Mouse (Mus musculus) MEL-GATA-1-ER (cell line): ENCODE results near the gene Tiam2.

ENCODE experiments used
- DNase-seq: peaks from one replicate; pipeline ENCODE4 v3.0.0-alpha.2; 2012; ENCODE audit warnings: low read depth; ENCODE audit errors: extremely low read depth

Tiam2 gene

DNA sequence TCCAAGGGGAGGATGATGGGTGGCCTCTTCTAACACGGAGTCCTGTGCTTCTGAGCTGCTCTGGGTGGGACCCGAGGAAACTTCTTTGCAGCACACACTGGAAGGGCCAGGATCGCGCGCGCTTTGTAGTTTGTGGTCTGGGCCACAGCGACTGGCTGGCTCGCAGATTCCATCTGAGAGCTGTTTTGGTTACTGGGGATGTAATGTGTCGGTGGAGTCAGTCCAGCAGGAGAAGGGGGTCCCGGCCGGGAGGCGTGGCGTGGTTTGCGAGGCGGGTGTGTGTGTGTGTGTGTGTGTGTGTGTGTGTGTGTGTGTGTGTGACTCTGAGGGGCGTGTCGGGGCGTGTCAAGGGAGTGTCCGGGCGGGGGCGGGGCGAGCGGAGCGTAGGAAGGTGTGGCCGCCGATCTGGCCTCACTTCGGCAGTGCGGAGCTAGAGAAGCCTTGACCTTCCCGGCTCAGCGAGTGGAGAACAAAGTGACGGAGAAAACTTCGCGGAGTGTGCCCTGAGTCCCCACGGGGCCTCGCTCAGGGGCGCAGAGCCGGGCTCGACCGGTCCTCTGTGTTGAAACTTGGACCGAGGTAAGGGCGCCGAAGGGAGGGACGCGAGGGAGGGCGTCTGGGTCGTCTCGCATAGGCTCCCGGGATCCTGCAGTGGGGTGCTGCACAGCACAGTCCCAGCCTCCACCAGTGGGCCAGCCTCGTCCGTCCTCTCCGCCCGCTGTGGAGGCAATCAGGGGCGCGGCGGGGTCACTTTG, at the start of gene Tiam2:
TSS of gene Tiam2 (plus strand) at position 426 of the 755 bp plus-strand sequence.
- DNase-seq = no peak

- DNase-seq = no peak
Observed at GRCm38 (mm10) chr17:3280321-3280720, 46.1 kb upstream of the Tiam2 start.

GRCm38 (mm10) chr17:3281939-3282338, 44.4 kb upstream of the Tiam2 start:
- no peak for DNase-seq

- DNase-seq = no peak
Observed at GRCm38 (mm10) chr17:3285030-3285671, 41.2 kb upstream of the Tiam2 start.

GRCm38 (mm10) chr17:3286123-3286825, 40.1 kb upstream of the Tiam2 start:
- DNase-seq = no peak

- peak; percentile 65 for DNase-seq
Observed at GRCm38 (mm10) chr17:3288341-3288740, 38.0 kb upstream of the Tiam2 start.

DNA sequence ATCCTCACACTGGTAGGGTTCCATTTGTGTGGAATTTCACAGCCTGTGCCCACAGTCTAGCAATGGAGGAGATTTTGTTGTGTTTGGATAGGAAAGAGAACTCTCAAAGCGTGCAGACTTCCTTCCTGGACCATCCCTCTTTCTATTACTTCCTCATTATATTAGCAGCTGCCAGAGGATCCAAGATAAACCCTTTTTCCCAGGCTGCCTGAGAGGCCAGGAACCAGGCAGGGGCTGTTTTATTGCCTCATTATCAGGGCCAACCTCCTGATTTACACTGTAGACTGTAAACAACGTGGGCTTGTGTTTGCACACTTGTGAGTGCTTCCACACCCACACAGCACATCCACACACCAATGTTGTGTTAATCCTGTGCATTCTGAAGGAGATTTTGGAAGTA, 31.3 kb upstream of the Tiam2 start:
- no peak for DNase-seq

GRCm38 (mm10) chr17:3299487-3299886, 26.9 kb upstream of the Tiam2 start:
- DNase-seq = no peak

DNA sequence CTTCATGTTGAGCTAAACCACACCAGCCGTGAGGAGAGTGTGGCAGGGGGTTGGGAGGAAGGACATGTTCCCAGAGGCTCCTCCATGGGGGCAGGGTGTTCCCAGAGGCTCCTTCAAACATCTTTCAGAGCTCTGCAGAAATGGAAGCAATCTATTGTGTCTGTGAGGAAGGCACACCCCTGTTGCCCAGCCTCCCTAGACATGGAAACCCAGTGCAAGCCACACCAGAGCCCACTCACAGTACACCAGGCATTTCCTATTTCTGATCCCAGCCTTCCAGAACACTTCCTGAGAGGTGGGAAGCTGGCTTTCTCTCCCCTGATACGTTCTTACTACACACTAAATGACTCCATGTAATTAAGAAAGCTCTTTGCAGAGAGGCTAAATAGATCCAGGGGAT, 20.4 kb upstream of the Tiam2 start:
- DNase-seq = no peak

DNA sequence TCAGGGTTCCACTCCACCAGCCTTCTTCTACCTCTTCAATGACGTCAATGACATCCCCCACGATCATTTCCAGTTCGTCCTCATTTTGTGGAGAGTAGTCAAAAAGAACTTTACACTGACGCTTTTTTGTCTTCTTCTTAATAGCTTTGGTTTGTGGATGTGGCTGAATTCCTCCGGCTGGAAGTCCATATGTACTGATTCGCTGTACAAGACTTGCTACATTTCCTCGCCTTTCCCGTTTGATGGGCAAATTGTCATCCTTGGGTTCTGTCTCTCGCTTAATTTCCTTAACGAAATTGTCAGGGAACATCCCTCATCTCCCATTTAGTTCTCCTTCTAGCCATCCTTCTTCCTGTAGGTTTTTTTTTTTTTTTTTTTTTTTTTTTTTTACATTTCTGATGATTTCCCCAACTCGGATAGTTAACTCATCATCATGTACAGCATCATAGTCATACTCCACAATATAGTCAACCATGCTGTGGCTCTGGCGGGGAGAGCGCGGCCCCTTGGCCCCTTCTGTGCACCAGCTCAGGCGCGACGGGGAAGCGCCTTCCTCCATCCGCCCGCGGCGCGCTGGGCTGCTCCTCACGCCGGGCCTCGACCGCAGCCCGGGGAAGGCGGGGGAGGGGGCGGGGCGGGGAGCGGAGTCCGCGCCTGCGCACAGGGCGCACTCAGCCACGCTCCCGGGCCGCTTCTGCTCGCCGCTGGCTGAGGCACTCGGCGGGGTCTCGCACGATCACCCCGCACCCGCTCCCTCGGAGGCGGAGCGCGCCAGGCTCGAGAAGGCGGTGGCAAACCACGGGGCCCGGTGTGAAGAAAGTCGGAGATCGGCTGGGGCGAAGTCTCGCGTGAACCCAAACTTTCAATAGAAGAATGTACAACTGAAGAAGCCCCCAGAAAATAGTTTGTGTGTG, 12.4 kb upstream of the Tiam2 start:
- DNase-seq = no peak

DNA sequence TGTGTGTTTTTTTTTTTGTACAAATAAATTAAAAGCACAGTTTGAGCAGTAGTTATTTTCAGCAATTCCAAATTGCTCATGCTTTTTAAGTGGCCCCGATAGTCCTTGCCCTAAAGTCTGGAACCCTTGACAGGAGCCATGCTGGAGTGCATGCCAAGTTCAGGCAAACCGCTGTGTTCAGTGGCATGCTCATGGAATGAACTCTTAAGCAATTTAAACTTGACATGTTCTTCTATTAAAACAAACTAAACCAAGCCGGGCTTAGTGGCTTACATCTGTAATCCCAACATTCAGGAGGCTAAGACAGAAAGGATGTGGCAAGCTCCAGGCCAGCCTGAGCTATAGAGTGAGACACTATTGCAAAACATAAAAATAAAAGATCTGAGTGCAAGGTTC, 11.8 kb upstream of the Tiam2 start:
- DNase-seq = no peak

GRCm38 (mm10) chr17:3315581-3315980, 10.8 kb upstream of the Tiam2 start:
- DNase-seq = no peak

- DNase-seq = no peak
Observed at GRCm38 (mm10) chr17:3326903-3327279, 518 bp downstream of the Tiam2 start.

DNA sequence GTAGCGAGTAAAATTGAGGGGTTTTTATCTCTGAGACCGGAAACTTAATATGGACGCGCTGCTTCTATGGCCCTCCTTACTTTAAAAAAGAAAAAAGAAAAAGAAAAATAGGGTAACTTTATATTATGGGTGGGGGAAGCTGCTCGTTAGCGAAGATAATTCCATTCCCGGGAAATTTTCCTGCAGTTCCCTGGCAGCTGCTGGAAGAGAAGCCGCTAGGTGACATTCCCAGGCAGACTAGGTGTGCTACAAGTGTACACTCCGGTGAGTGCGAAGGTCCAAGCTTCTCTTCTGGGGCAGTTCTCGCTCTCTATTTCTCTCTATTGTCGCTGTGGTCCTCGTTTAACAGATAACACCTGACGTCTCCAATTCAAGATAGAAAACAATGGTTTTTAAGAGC, 962 bp downstream of the Tiam2 start:
- DNase-seq = no peak

DNA sequence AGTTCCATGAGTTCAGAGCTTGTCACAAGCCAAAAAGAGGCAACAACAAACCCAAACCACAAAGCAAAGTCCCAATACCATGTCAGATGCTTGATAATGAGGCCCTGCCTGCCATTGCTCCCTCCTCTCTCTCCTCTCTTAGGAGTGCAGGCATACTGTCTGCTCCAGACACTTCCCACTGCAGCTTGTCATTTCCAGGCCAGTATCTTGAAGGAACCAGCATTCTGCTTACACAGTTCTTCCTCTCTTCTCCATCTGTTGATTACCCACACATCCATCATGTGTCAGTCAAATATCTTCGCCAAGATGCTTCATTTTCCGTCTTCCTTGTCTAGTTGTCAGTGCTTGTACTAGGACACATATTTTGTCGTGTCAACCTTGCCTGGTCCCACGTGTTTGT, 2.4 kb downstream of the Tiam2 start:
- no peak for DNase-seq

DNA sequence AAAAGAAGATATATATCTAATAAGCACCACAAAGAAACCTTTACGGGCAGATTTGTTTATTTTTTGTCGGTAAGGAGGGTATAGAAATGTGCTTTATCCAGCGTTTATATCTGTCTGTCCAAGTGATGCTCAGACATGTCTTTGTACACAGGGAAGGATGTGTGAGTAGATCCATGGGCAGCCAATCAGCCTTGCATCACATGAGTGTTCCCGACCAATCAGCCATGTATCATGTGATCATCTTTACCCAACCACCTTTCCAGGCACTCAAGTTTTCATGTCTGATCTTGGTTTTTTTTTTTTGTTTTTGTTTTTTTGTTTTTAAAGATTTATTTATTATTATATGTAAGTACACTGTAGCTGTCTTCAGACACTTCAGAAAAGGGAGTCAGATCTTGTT, 3.1 kb downstream of the Tiam2 start:
- no peak for DNase-seq

DNA sequence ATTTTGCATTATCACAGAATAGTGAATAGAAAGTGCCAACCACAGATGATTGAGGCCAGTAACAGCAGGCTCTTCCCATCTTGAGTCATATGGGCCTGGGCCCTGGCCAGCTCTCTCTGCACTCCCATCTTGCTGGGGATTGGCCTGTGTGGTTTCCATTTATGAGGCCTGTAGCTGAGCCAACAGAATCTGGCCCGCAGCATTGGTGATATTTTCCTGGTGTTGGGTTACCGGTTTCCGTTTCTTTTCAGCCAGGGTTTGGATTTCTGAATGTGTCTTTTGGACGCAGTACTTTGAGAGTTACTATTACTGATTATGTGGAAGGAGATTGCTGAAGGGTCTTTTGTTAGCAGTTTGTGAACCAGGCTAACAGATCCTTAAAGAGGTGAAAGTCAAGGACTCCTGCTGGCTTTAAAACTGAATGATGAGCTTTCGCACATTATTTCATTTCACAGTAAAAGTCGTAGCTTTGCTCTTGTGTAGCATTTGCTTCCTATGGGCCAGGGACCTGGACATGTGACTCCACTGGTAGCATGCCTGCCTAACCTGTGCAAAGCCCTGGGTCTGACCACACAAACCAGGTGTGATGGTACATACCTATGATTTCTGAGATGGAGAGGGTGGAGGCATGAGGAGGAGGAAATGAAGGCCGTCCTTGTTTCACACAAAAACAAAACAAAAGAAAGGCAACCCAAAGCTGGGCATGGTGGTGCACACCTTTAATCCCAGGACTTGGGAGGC, 5.5 kb downstream of the Tiam2 start:
- DNase-seq = no peak

GRCm38 (mm10) chr17:3336161-3336739, 9.9 kb downstream of the Tiam2 start:
- DNase-seq = no peak

- DNase-seq = no peak
Observed at GRCm38 (mm10) chr17:3336887-3337524, 10.6 kb downstream of the Tiam2 start.

DNA sequence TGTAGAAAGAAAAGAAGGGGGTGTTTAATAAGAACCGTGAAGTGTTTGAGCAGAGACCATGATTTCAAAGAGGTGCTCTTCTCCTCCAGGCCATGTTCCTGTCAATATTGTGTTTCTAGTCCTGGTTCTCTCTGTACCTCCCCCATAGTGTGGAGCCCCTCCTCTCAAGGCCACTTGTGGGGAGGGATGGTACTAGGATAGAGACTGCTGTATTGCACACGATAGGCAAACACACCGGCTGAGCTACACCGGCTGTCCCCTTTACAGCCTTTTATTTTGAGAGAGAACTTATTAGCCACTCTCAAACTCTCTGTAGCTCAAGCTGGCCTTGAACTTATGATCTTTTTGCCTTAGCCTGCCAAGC, 11.1 kb downstream of the Tiam2 start:
- no peak for DNase-seq
